Mouse (Mus musculus): Measurements from ENCODE around the gene Frrs1. TPM values are rescaled to one million over a fixed set of nuclear protein-coding genes. Genes with fewer than 3 reads are reported as not detected.

Gene Frrs1
- polyA plus RNA-seq, 1 experiment from 2014 or later, result 10.2 TPM

DNA sequence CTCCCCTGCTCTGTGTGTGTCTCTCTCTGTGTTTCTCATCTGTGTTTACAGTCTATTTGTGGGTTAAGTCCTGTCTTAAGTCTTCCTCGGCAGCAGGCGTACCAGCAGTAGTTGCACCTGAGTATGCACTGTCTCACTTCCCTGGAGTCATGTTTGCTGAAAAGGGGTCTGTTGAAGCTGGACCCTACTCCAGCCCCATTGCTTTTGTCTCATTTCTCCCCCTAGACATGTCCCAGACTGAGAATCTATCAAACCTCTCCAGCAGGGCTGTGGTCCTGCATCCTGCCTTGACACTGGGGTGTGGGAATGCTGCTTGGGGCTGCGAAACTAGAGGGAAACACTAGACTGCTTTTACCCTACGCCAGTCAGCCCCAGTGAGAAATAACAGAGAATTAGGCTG lies 25.8 kb upstream of the Frrs1 start:
- H3K27ac ChIP-seq, result no peak overlapping the region
- WGBS, result 81% methylated on average over 4 of the region's 4 CpGs
- no peaks in the 10 kb centered on the region for H3K4me1 ChIP-seq
- no peaks in the 10 kb centered on the region for H3K27me3 ChIP-seq
- no peak overlapping the region for H3K4me2 ChIP-seq (replicated peaks)
- no peaks in the 10 kb centered on the region for H3K36me3 ChIP-seq
- H3K4me3 ChIP-seq, result no peak overlapping the region
- H3K9me3 ChIP-seq (replicated peaks), result no peaks in the 10 kb centered on the region
- H3K9ac ChIP-seq, result no peak overlapping the region
- ATAC-seq (ENCODE audit: low FRiP score), result no peak

DNA sequence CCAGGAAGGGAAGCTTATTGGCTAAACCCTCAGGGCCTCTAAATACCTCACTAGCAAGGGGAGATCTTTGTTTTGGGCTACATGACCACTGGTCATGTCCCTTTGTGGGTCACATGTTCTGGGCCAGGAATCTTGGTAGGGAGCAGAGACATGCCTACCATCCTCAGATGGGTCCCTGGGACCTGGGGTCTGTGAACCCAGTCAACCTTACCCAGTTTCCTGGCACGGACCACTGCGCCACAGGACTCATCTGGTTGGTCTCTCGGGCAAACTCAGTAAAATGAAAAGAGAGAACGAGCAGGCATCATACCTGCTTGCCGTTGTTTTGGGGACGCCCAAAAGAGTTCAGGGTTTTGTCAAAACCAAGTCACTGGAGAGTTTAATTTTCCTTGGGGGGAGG lies 25.0 kb upstream of the Frrs1 start:
- no peak for ATAC-seq (ENCODE audit: low FRiP score)
- Histone ChIP-seq H3K27me3 (no peaks in the 10 kb centered on the region), H3K4me2 (replicated peaks) (no peak overlapping the region), H3K4me1 (no peaks in the 10 kb centered on the region), H3K36me3 (no peaks in the 10 kb centered on the region), H3K9me3 (replicated peaks) (no peaks in the 10 kb centered on the region), H3K4me3 (no peak overlapping the region), H3K27ac (no peak overlapping the region), H3K9ac (no peak overlapping the region)
- 86% methylated on average over 6 of the region's 6 CpGs for WGBS

DNA sequence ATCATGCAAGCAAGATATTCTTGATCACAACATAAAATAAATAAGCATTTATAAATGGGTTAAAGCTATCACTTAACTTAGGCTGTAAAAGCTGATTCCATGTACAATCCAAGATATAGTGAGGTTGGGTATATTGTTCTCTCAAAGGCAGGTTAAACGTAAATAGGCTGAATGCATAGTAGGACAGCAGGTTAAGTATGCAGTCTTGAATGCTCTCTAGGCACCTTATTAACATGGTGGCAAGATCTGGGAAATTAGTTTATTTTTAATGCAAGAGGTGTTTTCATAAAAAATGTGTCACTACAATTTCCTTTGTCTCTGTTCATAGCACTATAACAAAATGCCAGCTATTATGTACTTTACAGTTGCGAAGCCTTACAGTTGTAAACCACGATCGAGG lies 23.9 kb upstream of the Frrs1 start:
- no peak overlapping the region for H3K9ac ChIP-seq
- H3K27ac ChIP-seq, result no peak overlapping the region
- H3K4me1 ChIP-seq, result no peaks in the 10 kb centered on the region
- no peaks in the 10 kb centered on the region for H3K27me3 ChIP-seq
- ATAC-seq (ENCODE audit: low FRiP score), result no peak
- no peaks in the 10 kb centered on the region for H3K36me3 ChIP-seq
- 86% methylated on average over 4 of the region's 4 CpGs for WGBS
- H3K9me3 ChIP-seq (replicated peaks), result no peaks in the 10 kb centered on the region
- H3K4me2 ChIP-seq (replicated peaks), result peak overlapping the region; percentile 66
- H3K4me3 ChIP-seq, result no peak overlapping the region; the same call in 1 of the 2 replicates

DNA sequence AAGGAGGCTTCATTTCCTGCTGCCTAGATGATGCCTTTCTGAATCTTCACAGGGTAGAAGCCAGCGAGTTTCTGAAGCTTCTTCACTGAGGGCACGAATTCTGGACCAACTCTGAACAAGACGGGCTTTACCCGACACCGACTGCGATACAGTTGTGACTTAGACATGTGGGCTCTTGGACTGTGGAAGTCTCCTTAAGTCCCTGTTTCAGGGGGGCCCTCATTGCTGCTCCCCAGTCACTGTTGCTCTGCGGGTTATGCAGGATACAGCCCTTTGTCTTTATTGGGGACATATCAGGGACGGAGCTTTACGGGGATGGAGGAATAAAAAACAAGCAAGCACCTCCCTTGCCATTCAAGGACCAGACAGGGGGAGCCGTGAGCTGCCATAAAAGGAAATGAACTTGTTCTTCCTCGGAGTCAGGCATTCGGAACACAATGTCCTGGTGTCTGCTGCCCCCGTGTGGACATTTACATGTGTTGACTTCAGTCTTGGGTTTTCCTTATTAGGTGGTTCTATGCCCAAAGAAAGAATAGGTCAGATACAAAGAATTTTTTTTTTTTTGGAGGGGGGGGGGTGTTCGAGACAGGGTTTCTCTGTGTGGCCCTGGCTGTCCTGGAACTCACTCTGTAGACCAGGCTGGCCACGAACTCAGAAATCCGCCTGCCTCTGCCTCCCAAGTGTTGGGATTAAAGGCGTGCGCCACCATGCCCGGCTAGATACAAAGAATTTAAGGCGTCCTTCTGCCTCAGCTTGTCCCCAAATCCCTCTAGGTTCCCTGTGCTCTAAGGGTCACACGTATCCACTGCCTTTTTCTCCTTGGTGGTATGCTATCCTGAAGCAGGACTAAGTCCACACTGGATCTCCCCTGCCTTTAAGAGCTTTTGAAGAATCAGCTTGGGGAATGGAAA lies 23.2 kb upstream of the Frrs1 start:
- Histone ChIP-seq H3K36me3 (no peaks in the 10 kb centered on the region), H3K4me1 (no peaks in the 10 kb centered on the region), H3K4me3 (peak overlapping the region; percentile 35), H3K27ac (peak overlapping the region; percentile 44; the same call in 1 of the 2 replicates), H3K4me2 (replicated peaks) (peak overlapping the region; percentile 66), H3K27me3 (no peaks in the 10 kb centered on the region), H3K9ac (peak overlapping the region; percentile 53), H3K9me3 (replicated peaks) (no peaks in the 10 kb centered on the region)
- peak; percentile 84 for ATAC-seq (ENCODE audit: low FRiP score)
- WGBS, result 23% methylated on average over 21 of the region's 21 CpGs

DNA sequence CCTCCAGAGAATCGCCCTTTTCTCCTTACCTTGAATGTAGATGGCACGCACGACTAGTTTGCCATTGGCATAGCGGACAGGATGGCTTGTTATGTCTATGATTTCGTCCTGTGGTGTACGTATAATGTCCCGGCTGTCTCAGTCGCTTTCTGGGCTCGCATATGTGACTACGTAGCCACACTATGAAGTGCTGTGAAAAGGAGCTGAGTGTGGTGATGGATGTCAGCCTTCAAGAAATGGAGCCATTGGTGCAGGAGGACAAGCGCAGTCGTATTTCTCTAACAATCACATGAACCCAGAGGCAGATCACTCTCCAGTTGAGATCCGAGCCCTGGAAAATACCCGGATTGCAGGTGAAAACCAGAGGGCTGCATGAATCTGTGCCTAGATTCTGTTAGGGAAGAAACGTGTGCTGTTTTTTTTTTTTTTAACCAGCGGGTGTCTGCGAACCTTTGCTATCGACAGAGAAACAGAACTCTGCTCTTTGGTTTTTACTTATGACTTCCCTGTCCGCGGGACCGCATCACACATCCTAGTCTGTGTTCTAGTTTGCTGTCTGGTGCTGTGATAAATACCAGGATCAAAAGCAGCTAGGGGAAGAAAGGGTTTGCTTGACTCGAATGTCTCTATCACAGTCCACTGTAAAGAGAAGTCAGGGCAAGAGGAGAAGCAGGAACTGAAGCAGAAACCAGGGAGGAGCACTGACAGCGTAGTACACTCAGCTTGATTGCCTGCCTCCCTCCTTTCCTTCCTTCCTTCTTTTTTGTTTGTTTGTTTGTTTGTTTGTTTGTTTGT lies 22.4 kb upstream of the Frrs1 start:
- Histone ChIP-seq H3K27me3 (no peaks in the 10 kb centered on the region), H3K9ac (no peak overlapping the region), H3K4me2 (replicated peaks) (no peak overlapping the region), H3K4me3 (no peak overlapping the region), H3K36me3 (no peaks in the 10 kb centered on the region), H3K4me1 (no peaks in the 10 kb centered on the region), H3K27ac (no peak overlapping the region), H3K9me3 (replicated peaks) (no peaks in the 10 kb centered on the region)
- ATAC-seq (ENCODE audit: low FRiP score), result 0 out of 2 replicates have a peak, but pooled peaks have one; percentile 17
- 78% methylated on average over 23 of the region's 23 CpGs for WGBS

DNA sequence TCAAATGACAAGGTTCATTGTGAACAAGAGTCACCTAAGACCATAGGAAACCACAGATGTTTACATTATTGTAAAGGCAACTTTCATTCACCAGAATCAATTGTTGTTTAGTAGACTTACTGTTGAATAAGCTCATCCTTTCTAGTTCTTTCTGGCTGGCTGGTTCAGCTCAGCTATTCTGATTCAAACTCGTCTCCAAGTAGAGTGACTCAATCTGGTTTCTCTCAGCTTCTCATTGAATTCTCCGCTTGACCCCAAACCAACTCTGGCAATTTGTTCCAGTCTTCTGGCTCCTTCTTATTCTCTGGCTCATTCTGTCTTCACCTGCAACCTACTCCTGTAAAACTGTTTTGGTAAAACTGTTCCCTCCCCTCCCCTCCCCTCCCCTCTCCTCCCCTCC lies 18.0 kb upstream of the Frrs1 start:
- Histone ChIP-seq H3K9ac (no peak overlapping the region), H3K27ac (no peak overlapping the region)
- WGBS, result 81% methylated on average over 2 of the region's 2 CpGs

DNA sequence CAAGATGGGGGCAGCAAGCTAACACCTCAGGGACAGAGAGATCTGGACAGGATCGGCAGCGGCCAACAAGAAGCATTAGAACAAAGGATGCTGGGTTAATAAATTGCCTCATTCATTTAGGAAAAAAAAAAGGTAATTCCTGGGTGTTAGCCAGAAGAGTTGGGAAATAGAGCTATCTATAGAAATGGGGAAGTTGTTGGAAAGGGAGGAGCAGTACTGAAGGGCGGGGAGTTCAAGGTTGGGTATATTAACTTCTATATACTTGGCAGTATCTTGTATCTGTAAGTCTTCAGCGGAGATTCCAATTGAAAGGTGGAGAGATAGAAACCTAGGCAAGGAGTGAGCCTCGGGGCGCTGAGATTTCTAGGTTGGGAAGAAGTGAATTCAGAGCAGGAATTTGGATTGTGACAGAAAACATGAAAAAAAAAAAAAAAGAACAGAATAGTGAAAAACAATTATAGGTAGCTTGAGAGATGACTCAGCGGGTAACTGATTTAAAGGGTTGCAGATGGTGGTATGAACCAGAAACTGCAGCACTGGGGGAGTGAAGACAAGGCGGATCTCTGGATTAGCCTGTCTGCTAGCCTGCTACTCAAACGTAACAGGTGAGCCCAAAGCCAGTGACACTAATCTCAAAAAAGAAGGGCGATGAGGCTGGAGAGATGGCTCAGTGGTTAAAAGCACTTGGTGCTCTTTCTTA lies 14.2 kb upstream of the Frrs1 start:
- H3K4me3 ChIP-seq, result no peak overlapping the region
- WGBS, result 91% methylated on average over 10 of the region's 10 CpGs
- no peaks in the 10 kb centered on the region for H3K27me3 ChIP-seq
- H3K9ac ChIP-seq, result no peak overlapping the region
- no peaks in the 10 kb centered on the region for H3K9me3 ChIP-seq (replicated peaks)
- H3K4me2 ChIP-seq (replicated peaks), result no peak overlapping the region
- no peak for ATAC-seq (ENCODE audit: low FRiP score)
- H3K27ac ChIP-seq, result no peak overlapping the region
- no peaks in the 10 kb centered on the region for H3K4me1 ChIP-seq
- H3K36me3 ChIP-seq, result no peaks in the 10 kb centered on the region

More for the DNA sequence above, 18.0 kb upstream of the Frrs1 start:
- Histone ChIP-seq H3K4me1 (no peaks in the 10 kb centered on the region), H3K27me3 (no peaks in the 10 kb centered on the region), H3K4me2 (replicated peaks) (no peak overlapping the region), H3K4me3 (no peak overlapping the region), H3K9me3 (replicated peaks) (no peaks in the 10 kb centered on the region), H3K36me3 (no peaks in the 10 kb centered on the region)
- ATAC-seq (ENCODE audit: low FRiP score), result no peak

DNA sequence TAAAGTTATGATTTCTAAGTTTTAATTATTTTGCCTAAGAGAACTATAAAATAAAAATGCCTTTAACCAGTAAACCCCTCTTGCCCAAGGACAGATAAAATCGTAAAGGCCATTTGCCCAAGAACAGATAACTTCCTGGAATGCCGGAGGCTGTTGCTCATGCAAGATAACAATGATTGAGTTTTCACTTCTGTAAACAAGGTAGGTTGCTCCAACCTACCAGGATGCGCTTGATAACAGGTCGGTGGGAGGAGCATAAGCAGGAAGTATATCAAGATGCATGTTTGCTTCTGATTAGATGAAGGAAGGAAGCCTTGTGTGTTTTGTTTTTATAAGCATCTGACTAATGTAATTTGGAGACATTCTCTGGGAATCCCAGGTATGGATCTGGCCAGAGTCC lies 13.2 kb upstream of the Frrs1 start:
- H3K4me2 ChIP-seq (replicated peaks), result no peak overlapping the region
- no peaks in the 10 kb centered on the region for H3K4me1 ChIP-seq
- H3K9ac ChIP-seq, result no peak overlapping the region
- no peaks in the 10 kb centered on the region for H3K27me3 ChIP-seq
- H3K4me3 ChIP-seq, result no peak overlapping the region
- no peaks in the 10 kb centered on the region for H3K9me3 ChIP-seq (replicated peaks)
- no peaks in the 10 kb centered on the region for H3K36me3 ChIP-seq
- WGBS, result 88% methylated on average over 4 of the region's 4 CpGs
- H3K27ac ChIP-seq, result no peak overlapping the region
- no peak for ATAC-seq (ENCODE audit: low FRiP score)

DNA sequence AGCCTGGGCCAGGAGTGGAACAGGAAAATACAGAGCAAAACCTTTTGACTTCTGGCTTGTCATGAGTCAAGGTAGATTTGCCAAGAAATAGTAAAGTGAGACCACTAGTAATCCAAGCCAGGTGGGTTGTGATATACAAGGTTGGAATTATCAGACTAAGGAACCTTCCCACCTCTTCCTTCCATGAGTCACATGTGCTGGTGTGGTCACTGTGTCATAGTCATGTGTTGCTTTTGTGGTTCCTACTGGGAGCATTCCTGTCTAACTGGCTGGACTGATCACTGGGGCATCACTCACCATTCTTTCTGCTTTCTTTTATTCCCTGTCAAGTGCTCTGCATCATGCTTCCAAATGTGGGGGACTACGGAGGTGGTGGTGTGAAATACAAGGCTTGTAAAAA lies 11.2 kb upstream of the Frrs1 start:
- Histone ChIP-seq H3K36me3 (no peaks in the 10 kb centered on the region), H3K4me2 (replicated peaks) (no peak overlapping the region), H3K9me3 (replicated peaks) (no peaks in the 10 kb centered on the region), H3K27ac (no peak overlapping the region), H3K4me1 (no peaks in the 10 kb centered on the region), H3K27me3 (no peaks in the 10 kb centered on the region), H3K9ac (no peak overlapping the region), H3K4me3 (no peak overlapping the region)
- WGBS, result 68% methylated on average over 1 of the region's 1 CpGs
- no peak for ATAC-seq (ENCODE audit: low FRiP score)

DNA sequence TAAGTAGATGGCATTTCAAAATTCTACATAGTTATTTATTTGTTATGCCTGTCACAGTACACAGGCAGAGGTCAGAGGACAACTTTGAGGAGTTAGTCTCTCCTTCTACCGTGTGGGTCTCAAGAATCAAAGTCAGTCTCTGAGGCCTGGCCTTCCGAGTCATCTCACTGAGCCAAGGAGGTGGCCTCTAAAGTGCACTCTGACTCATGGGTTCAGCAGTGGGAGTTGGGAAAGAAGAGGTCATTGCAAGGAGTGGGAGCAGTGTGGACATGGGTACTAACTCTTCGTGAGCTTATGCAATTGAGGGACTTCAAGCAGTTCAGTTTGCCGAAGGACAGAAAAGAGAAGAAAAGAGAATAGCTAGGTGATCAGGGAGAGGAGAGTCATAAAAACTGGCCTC lies 10.3 kb upstream of the Frrs1 start:
- Histone ChIP-seq H3K9ac (no peak overlapping the region), H3K9me3 (replicated peaks) (no peaks in the 10 kb centered on the region), H3K27ac (no peak overlapping the region), H3K4me2 (replicated peaks) (no peak overlapping the region), H3K4me3 (no peak overlapping the region), H3K27me3 (no peaks in the 10 kb centered on the region), H3K36me3 (no peaks in the 10 kb centered on the region), H3K4me1 (no peaks in the 10 kb centered on the region)
- no peak for ATAC-seq (ENCODE audit: low FRiP score)
- 85% methylated on average over 4 of the region's 4 CpGs for WGBS

DNA sequence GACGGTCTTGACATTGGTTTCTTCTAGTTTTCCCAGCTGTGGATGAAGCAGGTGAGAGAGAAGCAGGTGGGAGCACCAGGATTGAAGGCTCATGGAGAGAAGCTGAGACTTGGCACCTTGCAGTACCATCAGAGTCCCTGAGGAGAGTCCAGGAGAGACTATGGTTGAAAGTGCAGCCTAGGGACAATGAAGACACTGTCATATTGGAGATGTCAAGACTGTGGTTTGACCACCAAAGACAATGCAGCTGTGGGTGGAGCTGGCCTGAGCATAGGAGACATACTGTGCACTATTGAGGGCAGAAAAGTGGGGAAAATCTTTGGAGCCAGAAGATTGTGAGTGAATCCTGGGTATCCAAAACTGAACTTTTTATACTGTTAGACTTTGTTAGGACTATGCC lies 8.9 kb upstream of the Frrs1 start:
- no peaks in the 10 kb centered on the region for H3K4me1 ChIP-seq
- H3K9ac ChIP-seq, result no peak overlapping the region
- no peak overlapping the region for H3K27ac ChIP-seq
- no peak overlapping the region for H3K4me3 ChIP-seq
- WGBS, result 97% methylated on average over 1 of the region's 1 CpGs
- ATAC-seq (ENCODE audit: low FRiP score), result no peak
- no peaks in the 10 kb centered on the region for H3K9me3 ChIP-seq (replicated peaks)
- no peak overlapping the region for H3K4me2 ChIP-seq (replicated peaks)
- H3K36me3 ChIP-seq, result no peaks in the 10 kb centered on the region
- no peaks in the 10 kb centered on the region for H3K27me3 ChIP-seq

DNA sequence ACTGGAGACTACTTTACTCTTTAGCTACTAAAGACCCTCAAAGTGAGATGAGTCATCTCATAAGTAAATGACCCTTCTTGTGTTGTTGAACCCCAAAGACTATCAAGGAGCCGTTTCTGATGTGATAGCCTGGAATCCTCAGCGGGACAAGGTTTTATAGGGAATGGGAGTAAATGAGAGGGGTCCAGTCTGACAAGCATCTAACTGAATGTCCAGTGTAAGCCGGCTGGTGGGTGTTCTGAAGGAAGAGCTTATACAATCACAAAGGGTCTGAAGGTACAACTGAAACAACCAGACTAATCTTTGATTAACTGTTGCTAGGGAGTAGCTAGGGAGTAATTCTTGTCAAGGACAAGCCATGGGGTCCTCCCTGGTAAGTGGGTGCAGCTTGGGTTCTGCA lies 6.8 kb upstream of the Frrs1 start:
- H3K36me3 ChIP-seq, result no peaks in the 10 kb centered on the region
- no peak overlapping the region for H3K27ac ChIP-seq
- WGBS, result 97% methylated on average over 3 of the region's 3 CpGs
- no peaks in the 10 kb centered on the region for H3K9me3 ChIP-seq (replicated peaks)
- ATAC-seq (ENCODE audit: low FRiP score), result no peak
- no peak overlapping the region for H3K9ac ChIP-seq
- H3K27me3 ChIP-seq, result no peaks in the 10 kb centered on the region
- H3K4me2 ChIP-seq (replicated peaks), result no peak overlapping the region
- H3K4me3 ChIP-seq, result no peak overlapping the region
- H3K4me1 ChIP-seq, result no peaks in the 10 kb centered on the region

Measured in hindbrain, embryonic 12.5 days (tissue).